Mouse (Mus musculus) midbrain, embryonic 14.5 days (tissue): ENCODE measurements around the gene Gstm1. TPM values are rescaled to one million over a fixed set of nuclear protein-coding genes. Genes with fewer than 3 reads are reported as not detected.

Experiments
- ATAC-seq: fragments of 200-750 bp; cut with Nextera tagmentation; 2 replicates; pipeline ENCODE4 v1.8.0; 2017; ENCODE audit warnings: moderate number of reproducible peaks, moderate library complexity; ENCODE audit not compliant: low FRiP score, low TSS enrichment
- DNase-seq: peaks from one replicate; pipeline ENCODE4 v3.0.0-alpha.2; 2015
- H3K27ac ChIP-seq: fragments of 300-500 bp; sonication (generic); replicated peaks from 2 replicates; pipeline ENCODE4 v1.5.1; 2014; ENCODE audit warnings: mild to moderate bottlenecking, low read depth, low read length, moderate library complexity
- H3K27me3 ChIP-seq: fragments of 300-500 bp; sonication (generic); 2 replicates; pipeline ENCODE4 v1.6.1; 2014; ENCODE audit warnings: low read length, control low read depth, mixed read lengths; ENCODE audit not compliant: control insufficient read depth, insufficient read depth
- H3K36me3 ChIP-seq: fragments of 300-500 bp; sonication (generic); 2 replicates; pipeline ENCODE4 v1.6.1; 2014; ENCODE audit warnings: low read length, control low read depth; ENCODE audit not compliant: control insufficient read depth, insufficient read depth
- H3K4me1 ChIP-seq: fragments of 300-500 bp; sonication (generic); 2 replicates; pipeline ENCODE4 v1.6.1; 2014; ENCODE audit warnings: mild to moderate bottlenecking, antibody characterized with exemption, low read length, control low read depth; ENCODE audit not compliant: control insufficient read depth, insufficient read depth
- H3K4me2 ChIP-seq: fragments of 300-500 bp; sonication (generic); 2 replicates; pipeline ENCODE4 v1.6.1; 2014; ENCODE audit warnings: mild to moderate bottlenecking, low read length, moderate library complexity
- H3K4me3 ChIP-seq: fragments of 300-500 bp; sonication (generic); replicated peaks from 2 replicates; pipeline ENCODE4 v1.5.1; 2014; ENCODE audit warnings: low read depth, low read length
- H3K9ac ChIP-seq: fragments of 300-500 bp; sonication (generic); replicated peaks from 2 replicates; pipeline ENCODE4 v1.6.1; 2014; ENCODE audit warnings: mild to moderate bottlenecking, low read length, moderate library complexity
- H3K9me3 ChIP-seq: fragments of 300-500 bp; sonication (generic); 2 replicates; pipeline ENCODE4 v1.6.1; 2016; ENCODE audit warnings: low read length, control low read depth, mixed read lengths; ENCODE audit not compliant: control insufficient read depth
- WGBS: fragments of 180-500 bp; shearing (Covaris S2); extraction: QIAGEN DNeasy Blood & Tissue Kit; methylation state at CpG from one replicate; pipeline ENCODE4 v1.1.7; 2014; 5-methylcytosine and 5-hydroxymethylcytosine counted together
- polyA plus RNA-seq: library from polyadenylated mRNA; unstranded; fragments of >200 nt; fragmentation: Nextera tagmentation; extraction: Ambion mirVana; gene quantifications from 2 replicates; pipeline ENCODE4 v1.2.1, GENCODE M21; 2014

Gstm1 gene
- polyA plus RNA-seq, 1 experiment from 2014 or later, result 58.9 TPM

- H3K9me3 ChIP-seq, result no peaks in the 10 kb centered on the region
- H3K36me3 ChIP-seq, result no peaks in the 10 kb centered on the region
- WGBS, result 94% methylated on average over 5 of the region's 5 CpGs
- H3K4me1 ChIP-seq, result peaks cover 7% of the 10 kb centered on the region; the same call in 1 of the 2 replicates
- DNase-seq, result no peak
- H3K27ac ChIP-seq, result no peak overlapping the region
- H3K4me3 ChIP-seq, result no peak overlapping the region
- no peak for ATAC-seq
- no peak overlapping the region for H3K4me2 ChIP-seq
- H3K9ac ChIP-seq, result no peak overlapping the region
- no peaks in the 10 kb centered on the region for H3K27me3 ChIP-seq
These were observed 51.1 kb downstream of the Gstm1 start for GRCm38 (mm10) chr3:107966631-107967030.

- no peak overlapping the region for H3K9ac ChIP-seq
- WGBS, result 77% methylated on average over 1 of the region's 1 CpGs
- H3K36me3 ChIP-seq, result no peaks in the 10 kb centered on the region
- DNase-seq (no peak), ATAC-seq (no peak)
- no peaks in the 10 kb centered on the region for H3K27me3 ChIP-seq
- no peak overlapping the region for H3K4me3 ChIP-seq
- H3K4me1 ChIP-seq, result peaks cover 7% of the 10 kb centered on the region; the same call in 1 of the 2 replicates
- no peak overlapping the region for H3K4me2 ChIP-seq
- no peak overlapping the region for H3K27ac ChIP-seq
- no peaks in the 10 kb centered on the region for H3K9me3 ChIP-seq
These were observed 52.2 kb downstream of the Gstm1 start for GRCm38 (mm10) chr3:107965592-107965991.

- H3K27ac ChIP-seq, result no peak overlapping the region
- 60% methylated on average over 5 of the region's 5 CpGs for WGBS
- ATAC-seq (no peak), DNase-seq (no peak)
- H3K9ac ChIP-seq, result no peak overlapping the region
- H3K4me3 ChIP-seq, result no peak overlapping the region
- no peak overlapping the region for H3K4me2 ChIP-seq
- H3K4me1 ChIP-seq, result peaks cover 7% of the 10 kb centered on the region; the same call in 1 of the 2 replicates
- no peaks in the 10 kb centered on the region for H3K27me3 ChIP-seq
- no peaks in the 10 kb centered on the region for H3K36me3 ChIP-seq
- H3K9me3 ChIP-seq, result no peaks in the 10 kb centered on the region
These were observed 53.0 kb downstream of the Gstm1 start for GRCm38 (mm10) chr3:107964656-107965308.

DNA sequence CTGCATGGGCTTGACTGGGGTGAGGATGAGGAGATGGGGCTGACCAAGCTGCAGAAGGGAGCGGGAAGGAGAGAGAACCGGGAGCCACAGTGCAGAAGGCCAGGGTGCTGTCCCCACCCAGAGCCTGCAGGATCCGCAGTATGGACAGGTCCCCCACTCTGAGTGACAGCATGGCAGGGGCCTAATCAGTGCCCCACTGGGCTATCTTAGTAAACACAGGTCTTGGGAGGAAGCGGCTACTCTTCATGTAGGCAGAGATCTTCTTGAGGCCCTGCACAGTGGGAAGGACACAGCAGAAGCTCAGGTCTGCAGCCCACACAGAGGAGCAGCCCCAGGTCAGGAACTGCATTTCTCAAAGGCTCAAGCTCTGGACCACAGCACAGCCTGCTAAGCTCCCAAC lies 53.7 kb downstream of the Gstm1 start:
- no peak overlapping the region for H3K9ac ChIP-seq
- H3K36me3 ChIP-seq, result no peaks in the 10 kb centered on the region
- H3K27ac ChIP-seq, result no peak overlapping the region
- H3K4me2 ChIP-seq, result no peak overlapping the region
- H3K4me3 ChIP-seq, result no peak overlapping the region
- 81% methylated on average over 4 of the region's 4 CpGs for WGBS
- H3K9me3 ChIP-seq, result no peaks in the 10 kb centered on the region
- DNase-seq (no peak), ATAC-seq (no peak)
- peaks cover 7% of the 10 kb centered on the region; the same call in 1 of the 2 replicates for H3K4me1 ChIP-seq
- no peaks in the 10 kb centered on the region for H3K27me3 ChIP-seq

Other genes starting within 250 kb of the Gstm1 start
- not detected in 2 replicates for gene Eps8l3, start 140.7 kb downstream of the Gstm1 start, polyA plus RNA-seq
- 245 and 277 TPM in 2 replicates for gene Gstm5, start 122.2 kb downstream of the Gstm1 start, polyA plus RNA-seq
- gene Gstm7, start 86.2 kb downstream of the Gstm1 start, polyA plus RNA-seq, result 83.0 and 85.0 TPM in 2 replicates
- 13.3 and 14.4 TPM in 2 replicates for gene Gstm6, start 74.2 kb downstream of the Gstm1 start, polyA plus RNA-seq
- not detected in 2 replicates for gene Gstm3, start 48.7 kb downstream of the Gstm1 start, polyA plus RNA-seq
- 1.4 and 6.2 TPM in 2 replicates for gene Gstm2, start 31.5 kb downstream of the Gstm1 start, polyA plus RNA-seq
- gene Gstm4, start 26.9 kb upstream of the Gstm1 start, polyA plus RNA-seq, result 16.0 and 17.5 TPM in 2 replicates
- gene Ampd2, start 68.7 kb upstream of the Gstm1 start, polyA plus RNA-seq, result 45.9 and 53.3 TPM in 2 replicates
- gene Gnat2, start 74.8 kb upstream of the Gstm1 start, polyA plus RNA-seq, result 0.13 and 0.30 TPM in 2 replicates
- 107 and 150 TPM in 2 replicates for gene Gnai3, start 128.2 kb upstream of the Gstm1 start, polyA plus RNA-seq
- 1.4 and 2.6 TPM in 2 replicates for gene Gpr61, start 136.9 kb upstream of the Gstm1 start, polyA plus RNA-seq
- 10.2 and 10.3 TPM in 2 replicates for gene Amigo1, start 168.4 kb upstream of the Gstm1 start, polyA plus RNA-seq
- gene Cyb561d1, start 183.2 kb upstream of the Gstm1 start, polyA plus RNA-seq, result 2.7 and 4.3 TPM in 2 replicates
- 26.5 and 27.9 TPM in 2 replicates for gene Atxn7l2, start 193.0 kb upstream of the Gstm1 start, polyA plus RNA-seq
- gene Sypl2, start 208.7 kb upstream of the Gstm1 start, polyA plus RNA-seq, result 0.42 and 0.43 TPM in 2 replicates
- gene Psma5, start 239.0 kb upstream of the Gstm1 start, polyA plus RNA-seq, result 249 and 256 TPM in 2 replicates